Mouse (Mus musculus) kidney, postnatal 0 days (tissue): ENCODE data around the gene Arhgef40. TPM values are rescaled to one million over a fixed set of nuclear protein-coding genes. Genes with fewer than 3 reads are reported as not detected.
"Not testable (repeated sequence)": the region's sequence is repeated elsewhere in the genome, so short reads cannot be mapped to it uniquely, and the experiment has no call there.

Experiments
- ATAC-seq: fragments of 200-750 bp; cut with Nextera tagmentation; replicated peaks from 2 replicates; pipeline ENCODE4 v1.8.0; 2017; ENCODE audit warnings: low read depth, moderate number of reproducible peaks, moderate TSS enrichment, moderate library complexity; ENCODE audit not compliant: low FRiP score
- DNase-seq: peaks from one replicate; pipeline ENCODE4 v3.0.0-alpha.2; 2016; ENCODE audit warnings: low spot score
- H3K27ac ChIP-seq: fragments of 300-500 bp; sonication (generic); 2 replicates; pipeline ENCODE4 v1.5.1; 2014; ENCODE audit warnings: mild to moderate bottlenecking
- H3K27me3 ChIP-seq: fragments of 300-500 bp; sonication (generic); 2 replicates; pipeline ENCODE4 v1.6.1; 2014; ENCODE audit warnings: low read length, mixed read lengths; ENCODE audit not compliant: insufficient read depth
- H3K36me3 ChIP-seq: fragments of 300-500 bp; sonication (generic); 2 replicates; pipeline ENCODE4 v1.6.1; 2014; ENCODE audit warnings: low read length, mixed read lengths; ENCODE audit not compliant: insufficient read depth
- H3K4me1 ChIP-seq: fragments of 300-500 bp; sonication (generic); replicated peaks from 2 replicates; pipeline ENCODE4 v1.6.1; 2014; ENCODE audit warnings: antibody characterized with exemption, low read length, mixed read lengths; ENCODE audit not compliant: insufficient read depth
- H3K4me2 ChIP-seq: fragments of 300-500 bp; sonication (generic); 2 replicates; pipeline ENCODE4 v1.6.1; 2014; ENCODE audit warnings: mild to moderate bottlenecking, low read length, moderate library complexity, mixed read lengths
- H3K4me3 ChIP-seq: fragments of 300-500 bp; sonication (generic); replicated peaks from 2 replicates; pipeline ENCODE4 v1.5.1; 2014; ENCODE audit warnings: low read depth, low read length
- H3K9ac ChIP-seq: fragments of 300-500 bp; sonication (generic); 2 replicates; pipeline ENCODE4 v1.6.1; 2014; ENCODE audit warnings: low read depth, low read length
- H3K9me3 ChIP-seq: fragments of 300-500 bp; sonication (generic); replicated peaks from 2 replicates; pipeline ENCODE4 v1.6.1; 2016; ENCODE audit warnings: low read length, inconsistent platforms, mixed read lengths
- CTCF ChIP-seq: IDR thresholded peaks from 2 replicates; pipeline ENCODE4 v1.5.1; 2016; ENCODE audit warnings: antibody characterized with exemption, low read depth, mild to moderate bottlenecking, moderate library complexity
- WGBS: fragments of 180-500 bp; shearing (Covaris S2); extraction: QIAGEN DNeasy Blood & Tissue Kit; methylation state at CpG from one replicate; pipeline ENCODE4 v1.1.7; 2014; 5-methylcytosine and 5-hydroxymethylcytosine counted together
- polyA plus RNA-seq: library from polyadenylated mRNA; unstranded; fragments of >200 nt; fragmentation: Nextera tagmentation; extraction: Ambion mirVana; gene quantifications from 2 replicates; pipeline ENCODE4 v1.2.1, GENCODE M21; 2015

Arhgef40 gene
- polyA plus RNA-seq, 1 experiment from 2014 or later, result 58.0 TPM

DNA sequence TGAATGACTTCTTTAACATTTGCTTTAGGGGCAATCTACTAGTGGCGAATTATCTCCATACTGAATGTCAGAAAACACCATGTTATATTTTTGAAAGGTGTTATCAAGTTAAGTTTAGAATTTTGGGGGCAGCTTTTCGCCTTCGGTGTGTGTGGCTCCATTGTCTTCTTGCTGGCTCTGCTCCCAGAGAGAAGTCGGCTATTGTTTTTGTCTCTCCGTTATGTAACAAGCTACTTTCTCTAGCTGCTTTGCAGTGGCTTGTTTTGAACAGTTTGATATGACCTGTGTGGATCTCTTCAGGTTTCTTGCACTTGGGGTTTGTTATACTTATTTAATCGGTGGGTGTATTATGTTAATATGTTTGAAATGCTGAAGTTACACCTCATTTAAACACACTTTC, 58.9 kb downstream of the Arhgef40 start:
- Histone ChIP-seq H3K4me2 (no peak overlapping the region), H3K4me1 (no peaks in the 10 kb centered on the region), H3K4me3 (no peak overlapping the region), H3K27me3 (no peaks in the 10 kb centered on the region), H3K9me3 (no peaks in the 10 kb centered on the region), H3K27ac (no peak overlapping the region), H3K9ac (no peak overlapping the region), H3K36me3 (no peaks in the 10 kb centered on the region)
- WGBS, result 75% methylated on average over 6 of the region's 6 CpGs
- no peak for DNase-seq
- ATAC-seq, result no peak
- TF ChIP-seq CTCF, result no peak

DNA sequence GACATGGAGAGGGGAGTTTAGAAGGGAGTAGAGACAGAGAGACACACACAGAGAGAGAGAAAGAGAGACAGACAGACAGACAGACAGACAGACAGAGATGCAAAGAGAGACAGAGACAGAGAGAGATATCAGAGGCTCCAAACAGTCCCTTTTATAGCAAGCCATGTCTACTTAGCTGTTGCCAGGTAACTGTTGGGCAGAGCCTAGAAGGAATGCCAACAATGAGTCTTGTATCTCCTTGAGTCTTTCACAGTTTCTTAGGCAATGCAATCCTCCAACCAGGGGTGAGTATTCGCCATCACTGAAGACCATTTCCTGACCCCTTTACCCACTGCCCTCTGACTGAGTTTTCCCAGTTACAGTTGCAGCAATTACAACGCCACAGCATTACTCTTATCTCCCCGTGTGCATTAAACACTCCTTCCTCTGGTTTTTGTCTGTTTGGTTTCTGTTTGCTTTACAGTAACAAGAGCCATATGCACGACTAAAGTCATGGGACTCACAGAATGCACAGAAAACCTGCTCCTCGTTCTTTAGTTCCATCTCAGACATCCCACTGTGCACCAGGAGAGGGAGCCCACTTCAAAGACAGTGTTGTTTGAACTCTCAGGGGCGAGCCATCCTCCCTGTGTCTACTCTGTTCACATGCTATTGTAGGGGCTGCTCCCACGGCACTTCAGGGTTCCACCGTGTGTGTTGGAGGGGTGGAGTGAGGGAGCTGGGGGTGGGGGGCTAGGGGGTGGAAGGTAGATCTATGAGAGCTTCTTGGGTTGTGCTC, 60.6 kb downstream of the Arhgef40 start:
- Histone ChIP-seq H3K27ac (no peak overlapping the region), H3K4me1 (no peaks in the 10 kb centered on the region), H3K4me3 (no peak overlapping the region), H3K27me3 (no peaks in the 10 kb centered on the region), H3K9ac (no peak overlapping the region), H3K9me3 (no peaks in the 10 kb centered on the region), H3K36me3 (no peaks in the 10 kb centered on the region), H3K4me2 (no peak overlapping the region)
- WGBS, result 8% methylated on average over 8 of the region's 8 CpGs
- peak; percentile 70 for TF ChIP-seq CTCF
- DNase-seq (peak; percentile 75), ATAC-seq (no peak; the same call in 1 of the 2 replicates)

GRCm38 (mm10) chr14:52045966-52046565, 61.5 kb downstream of the Arhgef40 start:
- Histone ChIP-seq H3K4me3 (no peak overlapping the region), H3K4me1 (no peaks in the 10 kb centered on the region), H3K9me3 (no peaks in the 10 kb centered on the region), H3K9ac (no peak overlapping the region), H3K36me3 (no peaks in the 10 kb centered on the region), H3K4me2 (no peak overlapping the region), H3K27me3 (no peaks in the 10 kb centered on the region), H3K27ac (no peak overlapping the region)
- ATAC-seq (no peak), DNase-seq (no peak)
- 79% methylated on average over 9 of the region's 9 CpGs for WGBS
- no peak for TF ChIP-seq CTCF

DNA sequence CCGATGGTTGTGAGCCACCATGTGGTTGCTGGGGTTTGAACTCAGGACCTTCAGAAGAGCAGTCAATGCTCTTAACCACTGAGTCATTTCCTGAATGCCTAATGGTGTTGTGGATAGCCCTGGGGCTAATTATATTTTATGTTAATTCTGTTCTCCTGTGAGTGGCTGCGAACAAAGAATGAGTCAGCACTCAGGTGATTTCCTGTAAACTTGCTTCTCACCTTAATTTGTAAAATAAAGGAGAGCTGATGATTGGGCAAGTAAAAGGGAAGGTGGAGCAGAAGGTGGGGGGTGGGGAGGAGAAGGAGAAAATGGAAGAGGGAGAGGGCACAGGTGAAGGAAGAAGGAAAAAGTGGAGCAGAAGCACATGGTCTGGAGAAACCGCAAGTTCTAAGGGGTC, 68.2 kb downstream of the Arhgef40 start:
- WGBS, result 74% methylated on average over 3 of the region's 3 CpGs
- H3K4me2 ChIP-seq, ATAC-seq, H3K9ac ChIP-seq, H3K27ac ChIP-seq, H3K27me3 ChIP-seq, H3K9me3 ChIP-seq, DNase-seq, H3K36me3 ChIP-seq, H3K4me3 ChIP-seq, H3K4me1 ChIP-seq: not testable (repeated sequence)

Other genes starting within 250 kb of the Arhgef40 start
- 0.28 and 0.33 TPM in 2 replicates for gene Ang4, start 211.1 kb upstream of the Arhgef40 start, polyA plus RNA-seq
- not detected in 2 replicates for gene AY358078, start 184.7 kb upstream of the Arhgef40 start, polyA plus RNA-seq
- not detected in 2 replicates for gene Ear6, start 131.0 kb upstream of the Arhgef40 start, polyA plus RNA-seq
- gene Mettl17, start 99.9 kb upstream of the Arhgef40 start, polyA plus RNA-seq, result 46.3 and 46.6 TPM in 2 replicates
- gene Slc39a2, start 91.8 kb upstream of the Arhgef40 start, polyA plus RNA-seq, result 0.12 and 0.15 TPM in 2 replicates
- 89.2 and 95.3 TPM in 2 replicates for gene Ndrg2, start 70.6 kb upstream of the Arhgef40 start, polyA plus RNA-seq
- not detected in 2 replicates for gene Tppp2, start 66.3 kb upstream of the Arhgef40 start, polyA plus RNA-seq
- not detected in 2 replicates for gene Rnase13, start 61.9 kb upstream of the Arhgef40 start, polyA plus RNA-seq
- 1.7 and 2.3 TPM in 2 replicates for gene Tmem253, start 30.9 kb downstream of the Arhgef40 start, polyA plus RNA-seq
- 34.0 and 35.8 TPM in 2 replicates for gene Zfp219, start 36.0 kb downstream of the Arhgef40 start, polyA plus RNA-seq
- gene Olfr221, start 57.7 kb downstream of the Arhgef40 start, polyA plus RNA-seq, result not detected in 2 replicates
- gene Hnrnpc, start 119.3 kb downstream of the Arhgef40 start, polyA plus RNA-seq, result 367 and 400 TPM in 2 replicates
- gene Rpgrip1, start 126.0 kb downstream of the Arhgef40 start, polyA plus RNA-seq, result 51.1 and 51.2 TPM in 2 replicates
- 38.5 and 44.5 TPM in 2 replicates for gene Supt16, start 212.7 kb downstream of the Arhgef40 start, polyA plus RNA-seq